Comparison of ENCODE assay signal across 10 mouse cellular contexts in the genomic region with DNA sequence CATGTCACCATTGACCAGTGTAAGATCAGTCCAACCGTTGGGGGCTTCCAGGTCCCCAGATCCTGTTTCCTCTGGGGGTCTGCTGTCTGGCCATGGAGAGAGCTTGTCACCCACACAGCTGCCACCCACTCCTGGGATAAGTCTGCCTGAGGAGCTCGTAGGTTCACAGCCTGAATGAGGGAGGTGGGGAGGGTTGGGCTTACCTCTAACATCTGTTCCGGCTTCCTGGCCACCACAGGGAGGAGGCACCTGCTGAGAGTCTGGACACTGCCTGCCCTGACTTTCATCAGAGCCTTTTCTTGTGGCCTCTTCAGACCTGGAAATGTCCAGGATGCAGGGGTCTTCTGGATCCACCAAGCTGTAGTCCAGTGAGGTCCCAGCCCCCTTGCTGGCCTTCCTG. TPM values are rescaled to one million over a fixed set of nuclear protein-coding genes. Genes with fewer than 3 reads are reported as not detected.
DNase-seq lines count a peak whose midpoint lies in the region; ATAC-seq and TF ChIP-seq lines count a peak whose summit lies in the region.
"Had no signal": no experiment of that assay in that cellular context is flagged by ENCODE, and none has a peak within 500 bp of the region (broad histone marks: within the 10 kb centered on the region; RNA-seq: fewer than 3 reads in every experiment).

No protein-coding gene starts in this region.

- no peak for ATAC-seq in heart, embryonic 16.5 days (replicated peaks; ENCODE audit: extremely low read depth, insufficient read depth, low FRiP score)
- ATAC-seq in kidney, postnatal 0 days (replicated peaks; ENCODE audit: low FRiP score, low read depth), result no peak
- ATAC-seq in stomach, embryonic 16.5 days (ENCODE audit: insufficient read depth, low FRiP score), result no peak

- peaks cover 4% of the 10 kb centered on the region; the same call in 1 of the 2 replicates for H3K27me3 ChIP-seq in heart, embryonic 16.5 days (ENCODE audit: control insufficient read depth, insufficient read depth, low read length)
- H3K27me3 ChIP-seq in testis, adult 2 months (ENCODE audit: control insufficient read depth, insufficient read depth, low read length), result no peaks in the 10 kb centered on the region
- H3K27me3 ChIP-seq in kidney, postnatal 0 days (ENCODE audit: insufficient read depth, low read length), result no peaks in the 10 kb centered on the region
- no peaks in the 10 kb centered on the region for H3K27me3 ChIP-seq in stomach, embryonic 16.5 days (ENCODE audit: control insufficient read depth, insufficient read depth, low read length)

- 39% methylated on average over 3 of the region's 3 CpGs for WGBS in heart, embryonic 16.5 days
- WGBS in kidney, postnatal 0 days, result 25% methylated on average over 3 of the region's 3 CpGs
- WGBS in stomach, embryonic 16.5 days, result 37% methylated on average over 3 of the region's 3 CpGs

- no peak overlapping the region for H3K27ac ChIP-seq in heart, embryonic 16.5 days (ENCODE audit: low read length)
- peak overlapping the region; percentile 62; the same call in 1 of the 2 replicates for H3K27ac ChIP-seq in testis, adult 2 months (ENCODE audit: control insufficient read depth, insufficient read depth, low read depth, low read length)
- peak overlapping the region; percentile 97 for H3K27ac ChIP-seq in kidney, postnatal 0 days
- peak overlapping the region; percentile 74 for H3K27ac ChIP-seq in stomach, embryonic 16.5 days (ENCODE audit: low read length)

- TF ChIP-seq POLR2A in testis, adult 2 months (IDR thresholded peaks at IDR 0.05; ENCODE audit: control insufficient read depth, low read depth, low read length), result no peak

- no peak for TF ChIP-seq CTCF in testis, adult 2 months (IDR thresholded peaks at IDR 0.05; ENCODE audit: control insufficient read depth, insufficient read depth, insufficient replicate concordance, low read depth, low read length)
- no peak for TF ChIP-seq CTCF in kidney, postnatal 0 days (IDR thresholded peaks at IDR 0.05; ENCODE audit: low read depth)

- H3K9me3 ChIP-seq in heart, embryonic 16.5 days (replicated peaks; ENCODE audit: control insufficient read depth, low read length), result no peaks in the 10 kb centered on the region
- no peaks in the 10 kb centered on the region for H3K9me3 ChIP-seq in kidney, postnatal 0 days (replicated peaks; ENCODE audit: low read length)
- no peaks in the 10 kb centered on the region for H3K9me3 ChIP-seq in stomach, embryonic 16.5 days (replicated peaks; ENCODE audit: control insufficient read depth, low read length)

- no peak for DNase-seq in heart, adult 9 months (ENCODE audit: low spot score in 2 of 2)
- DNase-seq in testis, postnatal 10 days (ENCODE audit: low spot score), result no peak
- no peak for DNase-seq in kidney, postnatal 0 days (ENCODE audit: low spot score)
- DNase-seq in cerebellum, adult 8-10 months, result no peak
- no peak for DNase-seq in right cerebral cortex, adult 2 months (ENCODE audit: low spot score in 2 of 2)

- peak overlapping the region; percentile 9; the same call in 1 of the 2 replicates for H3K4me2 ChIP-seq in heart, embryonic 16.5 days (ENCODE audit: low read depth, low read length)
- H3K4me2 ChIP-seq in kidney, postnatal 0 days (ENCODE audit: low read length), result peak overlapping the region; percentile 54
- peak overlapping the region; percentile 26 for H3K4me2 ChIP-seq in stomach, embryonic 16.5 days (ENCODE audit: low read depth, low read length)

- H3K9ac ChIP-seq in heart, embryonic 16.5 days (ENCODE audit: low read length), result no peak overlapping the region
- H3K9ac ChIP-seq in kidney, postnatal 0 days (ENCODE audit: low read depth, low read length), result peak overlapping the region; percentile 50
- H3K9ac ChIP-seq in stomach, embryonic 16.5 days (ENCODE audit: low read length), result peak overlapping the region; percentile 49

- H3K4me1 ChIP-seq in heart, embryonic 16.5 days (ENCODE audit: control insufficient read depth, insufficient read depth, low read length), result peaks cover 6% of the 10 kb centered on the region
- peaks cover 13% of the 10 kb centered on the region for H3K4me1 ChIP-seq in testis, adult 2 months (ENCODE audit: control insufficient read depth, insufficient read depth, low read length)
- peaks cover 8% of the 10 kb centered on the region for H3K4me1 ChIP-seq in kidney, postnatal 0 days (replicated peaks; ENCODE audit: insufficient read depth, low read length)
- peaks cover 12% of the 10 kb centered on the region for H3K4me1 ChIP-seq in stomach, embryonic 16.5 days (ENCODE audit: control insufficient read depth, insufficient read depth, low read length)

- no peaks in the 10 kb centered on the region for H3K36me3 ChIP-seq in heart, embryonic 16.5 days (ENCODE audit: control insufficient read depth, insufficient read depth)
- no peaks in the 10 kb centered on the region for H3K36me3 ChIP-seq in testis, adult 2 months (ENCODE audit: control insufficient read depth, insufficient read depth, low read length)
- H3K36me3 ChIP-seq in kidney, postnatal 0 days (ENCODE audit: insufficient read depth, low read length), result no peaks in the 10 kb centered on the region
- no peaks in the 10 kb centered on the region for H3K36me3 ChIP-seq in stomach, embryonic 16.5 days (ENCODE audit: control insufficient read depth, insufficient read depth, low read length)

- no peak overlapping the region for H3K4me3 ChIP-seq in heart, embryonic 16.5 days (ENCODE audit: low read length)
- H3K4me3 ChIP-seq in testis, adult 2 months (ENCODE audit: control insufficient read depth, low read depth, low read length), result peak overlapping the region; percentile 5; the same call in 1 of the 2 replicates
- peak overlapping the region; percentile 24 for H3K4me3 ChIP-seq in kidney, postnatal 0 days (replicated peaks; ENCODE audit: low read depth, low read length)
- H3K4me3 ChIP-seq in stomach, embryonic 16.5 days (replicated peaks; ENCODE audit: low read length), result peak overlapping the region; percentile 6; the same call in 1 of the 2 replicates
- H3K4me3 ChIP-seq: myocyte had no signal

RNA-seq across cellular contexts. Expression of gene Klhdc7a, which starts 0.8 kb away (rescaled TPM):
- polyA plus RNA-seq in heart, embryonic 16.5 days (2015; fragmentation: Nextera tagmentation; extraction: Ambion mirVana), result 0.52 and 0.74 TPM in 2 replicates
- polyA plus RNA-seq in testis, adult 2 months (2012; rRNA removed), result 0.66 and 0.70 TPM in 2 replicates
- 8.9 and 9.3 TPM in 2 replicates for polyA plus RNA-seq in kidney, postnatal 0 days (2015; fragmentation: Nextera tagmentation; extraction: Ambion mirVana)
- polyA plus RNA-seq in stomach, embryonic 16.5 days (2015; fragmentation: Nextera tagmentation; extraction: Ambion mirVana), result 0.98 and 1.7 TPM in 2 replicates
- polyA plus RNA-seq: heart, embryonic 14.5 days; myocyte had no signal
